Mouse (Mus musculus) gastrocnemius, postnatal 14 days (tissue): ENCODE results near the gene Krt32. TPM values are rescaled to one million over a fixed set of nuclear protein-coding genes. Genes with fewer than 3 reads are reported as not detected.

ENCODE experiments used
- DNase-seq: peaks from one replicate; pipeline ENCODE4 v3.0.0; 2021; ENCODE audit warnings: mixed read lengths
- intact Hi-C: fragments of 180-260 bp; cut with DNase I; formaldehyde crosslinking; loops from one replicate; pipeline ENCODE4 v1.15.1; 2025; ENCODE audit warnings: low total_unique reads
- long read RNA-seq, 2 experiments: library from polyadenylated mRNA; stranded (forward); transcript quantifications; one replicate each; pipeline ENCODE4 v2.0.0; 2021
- total RNA-seq, 2 experiments: library from RNA; stranded (reverse); gene quantifications; 2 replicates each; pipeline ENCODE4 v1.2.3; 2021

Krt32 gene
- not detected for total RNA-seq
- long read RNA-seq, experiment 1 = 0 reads
- long read RNA-seq, experiment 2 = 0 reads

DNA sequence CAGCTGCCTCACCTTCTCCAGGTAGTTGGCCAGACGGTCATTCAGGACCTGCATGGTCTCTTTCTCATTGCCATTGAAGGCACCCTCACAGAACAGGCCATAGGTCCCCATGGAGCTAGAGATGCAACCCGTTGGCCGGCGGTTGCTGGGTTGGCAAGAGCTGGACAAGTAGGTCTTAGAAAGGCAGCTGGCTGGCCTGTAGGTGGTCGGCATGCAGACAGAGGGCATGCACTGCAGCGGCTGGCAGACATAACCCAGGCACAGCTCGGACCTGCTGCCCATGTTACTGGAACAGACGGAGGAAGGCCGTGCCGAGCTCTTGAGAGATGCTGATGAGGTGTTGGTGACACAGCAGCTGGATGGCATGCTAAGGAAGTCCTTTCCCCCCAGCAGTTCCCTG, at the start of gene Krt32:
Krt32 (minus strand) TSS at position 366 of the 400 bp plus-strand sequence.
- intact Hi-C loops = no loop called here
- no peak for DNase-seq

DNA sequence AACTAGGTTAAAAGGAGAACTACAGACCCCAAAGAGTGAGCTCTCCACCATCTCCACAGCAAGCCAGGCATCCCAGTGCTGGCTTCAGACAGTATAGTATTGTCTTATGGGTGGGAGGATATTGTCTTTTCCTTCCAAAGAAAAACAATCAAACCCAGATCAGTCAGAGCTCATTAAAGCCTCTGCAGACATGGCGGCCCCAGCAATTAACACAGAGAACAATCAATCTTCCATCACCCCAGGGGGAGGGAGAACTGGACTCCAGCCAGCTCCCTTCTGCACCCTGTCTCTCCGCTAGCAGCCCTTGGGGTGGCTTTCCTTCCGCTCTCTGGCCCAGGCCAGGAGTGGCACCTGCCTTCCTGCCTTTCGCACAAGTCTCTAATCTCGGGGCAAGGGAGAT, 49.7 kb upstream of the Krt32 start:
- intact Hi-C loops = no loop called here
- DNase-seq = no peak

DNA sequence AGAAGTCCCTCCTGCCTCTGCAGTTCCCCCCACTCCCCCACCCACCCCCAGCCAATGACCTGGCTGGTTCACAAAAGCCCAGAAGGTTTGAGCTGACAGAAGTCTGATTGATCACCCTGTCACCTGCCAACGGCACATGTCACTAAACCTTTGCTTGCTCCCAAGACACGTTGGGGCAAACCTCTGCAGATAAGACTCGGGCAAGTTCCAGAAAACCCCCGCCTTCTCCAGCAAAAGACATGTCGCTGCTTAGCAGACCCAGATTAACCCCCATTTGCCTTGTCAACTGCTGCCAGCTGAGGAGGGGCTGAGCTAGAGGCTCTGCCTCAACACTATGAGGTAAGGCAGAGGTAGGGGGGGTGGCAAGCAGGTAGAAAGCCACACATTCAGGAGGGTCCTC, 48.5 kb upstream of the Krt32 start:
- intact Hi-C loops = no loop called here
- DNase-seq = no peak

GRCm38 (mm10) chr11:100135731-100136130, 47.7 kb upstream of the Krt32 start, which contains the start of gene Krt15:
Gene Krt15, minus strand, starts transcription at chr11:100135928.
- intact Hi-C loops = no loop called here
- DNase-seq = no peak

DNA sequence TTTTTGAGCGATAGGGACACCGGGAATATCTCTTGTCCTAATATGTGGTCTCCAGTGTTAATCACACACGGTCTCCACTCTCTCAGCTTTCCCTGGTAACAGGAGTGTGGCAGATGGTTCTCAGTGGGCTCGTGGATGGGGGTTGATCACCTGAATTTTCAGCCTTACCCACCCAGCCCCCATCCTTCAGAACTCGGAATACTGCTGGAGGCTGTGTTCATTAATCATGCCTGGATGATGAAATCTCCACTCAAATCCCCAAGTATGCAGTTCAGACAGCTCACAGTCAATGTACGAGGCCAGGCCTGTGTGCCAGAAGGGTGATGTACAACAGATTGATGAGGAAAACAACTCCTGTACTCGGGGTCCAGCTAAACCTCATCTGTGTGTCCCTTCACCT, 36.9 kb upstream of the Krt32 start:
- intact Hi-C loops = no loop called here
- DNase-seq = no peak

GRCm38 (mm10) chr11:100121466-100121865, 33.4 kb upstream of the Krt32 start, which contains the start of gene Krt13:
Gene Krt13, minus strand, starts transcription at chr11:100121566.
- no peak for DNase-seq
- intact Hi-C loops = no loop called here

DNA sequence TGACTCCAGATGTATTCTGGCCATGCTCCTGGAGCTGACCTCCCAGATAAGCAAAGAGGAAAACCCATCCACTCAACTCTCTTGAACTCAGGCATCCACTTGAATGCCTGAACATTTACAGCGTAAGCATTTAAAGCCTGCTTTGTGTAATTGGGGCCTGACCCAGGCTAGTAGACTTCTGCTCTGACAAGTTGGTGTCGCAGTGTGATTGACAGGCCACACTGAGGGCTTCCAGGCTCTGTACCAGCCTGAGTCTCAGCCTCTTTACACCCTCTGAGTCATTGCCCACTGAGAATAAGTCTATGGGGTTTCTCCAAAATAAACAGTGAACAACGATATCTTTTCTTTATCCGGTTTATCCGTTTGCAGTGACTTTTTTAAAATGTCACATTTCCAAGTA, 32.3 kb upstream of the Krt32 start:
- DNase-seq = no peak
- intact Hi-C loops = no loop called here

GRCm38 (mm10) chr11:100113742-100114029, 25.7 kb upstream of the Krt32 start:
- no peak for DNase-seq
- intact Hi-C loops = no loop called here

DNA sequence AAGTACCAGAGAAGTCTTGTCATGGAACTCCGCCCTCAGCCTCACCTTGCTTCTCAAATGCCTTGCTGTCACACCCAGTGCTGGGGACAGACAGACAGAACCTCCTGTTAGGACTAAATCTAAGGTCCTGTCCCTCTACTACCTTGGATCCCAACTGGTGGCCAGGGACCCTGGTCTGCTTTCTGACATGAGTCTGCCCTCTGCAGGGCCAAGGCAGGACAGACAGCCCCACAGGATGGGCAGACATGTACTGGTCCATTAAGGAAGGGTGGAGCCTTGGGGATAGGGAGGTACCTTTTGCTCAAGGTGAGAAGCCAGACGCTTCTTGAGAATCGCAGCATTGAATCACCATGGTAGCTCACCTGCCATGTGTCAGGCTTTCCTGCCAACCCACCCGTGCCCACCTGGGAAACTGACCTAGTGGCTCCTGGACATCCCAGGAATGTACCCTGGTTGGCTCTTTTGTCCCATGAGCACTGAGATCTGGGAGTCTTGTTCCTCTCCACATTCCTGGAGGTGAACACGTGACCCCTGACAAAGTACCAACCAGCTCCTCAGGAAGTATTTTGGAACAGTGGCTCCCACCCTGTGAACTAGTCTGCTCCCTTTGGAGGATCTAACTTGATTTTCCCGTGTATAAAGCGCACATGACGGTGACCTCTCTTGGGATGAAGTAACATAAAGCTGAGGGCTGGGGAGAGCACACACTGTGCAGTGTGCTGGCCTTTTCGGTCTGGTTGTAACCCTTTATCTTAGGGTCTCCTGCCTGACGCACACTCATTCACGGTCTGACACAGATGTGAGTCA, 25.1 kb upstream of the Krt32 start:
- no peak for DNase-seq
- intact Hi-C loops = no loop called here

DNA sequence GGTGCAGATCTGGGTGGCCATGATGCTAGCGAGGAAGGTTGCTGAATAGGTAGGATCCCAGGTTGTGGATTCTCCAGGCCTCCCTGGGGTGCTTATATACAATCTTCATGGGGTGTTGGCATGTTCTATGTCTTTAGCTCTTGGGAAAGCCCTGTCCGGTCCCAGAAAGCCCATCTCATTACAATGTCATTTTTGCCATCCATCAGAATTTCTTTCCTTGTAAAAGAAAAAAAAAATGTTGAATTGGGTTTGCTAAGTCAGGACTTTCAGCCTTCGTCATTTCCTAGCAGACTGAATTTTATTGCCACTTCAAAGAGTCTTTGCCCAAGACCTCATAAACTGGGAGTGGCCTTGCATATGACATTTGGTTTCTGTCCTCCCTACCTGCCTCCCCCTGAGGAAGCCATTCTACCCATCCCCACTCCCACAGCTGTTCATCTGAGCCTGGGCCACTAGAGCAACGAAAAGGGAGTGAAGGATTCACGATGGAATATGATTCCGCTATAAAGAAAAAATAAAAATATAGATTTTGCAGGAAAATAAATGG, 17.6 kb upstream of the Krt32 start, which contains the start of gene Krt36:
Krt36 (minus strand) TSS at position 51 of the 547 bp plus-strand sequence.
- no peak for DNase-seq
- intact Hi-C loops = no loop called here

DNA sequence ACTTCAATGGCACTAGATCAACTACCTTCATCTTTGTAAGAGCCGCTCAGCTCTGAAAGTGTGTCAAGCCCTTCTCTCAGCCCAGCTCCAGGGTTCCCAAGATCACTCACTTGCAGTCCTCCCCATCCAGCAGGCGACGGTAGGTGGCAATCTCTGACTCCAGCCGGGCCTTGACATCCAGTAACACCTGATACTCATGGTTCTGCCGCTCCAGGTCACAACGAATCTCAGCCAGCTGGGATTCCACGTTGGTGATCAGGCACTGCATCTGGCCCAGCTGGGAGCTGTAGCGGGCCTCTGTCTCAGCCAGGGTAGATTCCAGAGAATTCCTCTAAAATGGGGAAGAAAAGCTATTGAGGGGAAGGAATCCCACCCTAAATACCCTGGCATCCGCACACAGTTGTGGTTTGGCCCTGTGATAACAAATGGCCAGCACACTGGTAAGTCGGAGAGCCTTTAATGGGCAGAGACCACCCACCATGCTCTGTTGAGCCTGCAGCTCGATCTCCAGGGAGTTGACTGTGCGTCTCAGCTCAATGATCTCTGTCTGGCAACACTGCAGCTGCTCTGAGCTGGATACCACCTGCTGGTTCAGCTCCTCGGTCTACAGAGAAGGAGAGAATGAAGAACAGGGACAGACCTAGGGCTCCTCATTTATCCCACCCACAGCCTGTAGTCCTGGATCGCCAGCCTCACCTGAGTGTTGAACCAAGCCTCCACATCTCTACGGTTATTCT, 14.8 kb upstream of the Krt32 start:
- intact Hi-C loops = no loop called here
- no peak for DNase-seq

DNA sequence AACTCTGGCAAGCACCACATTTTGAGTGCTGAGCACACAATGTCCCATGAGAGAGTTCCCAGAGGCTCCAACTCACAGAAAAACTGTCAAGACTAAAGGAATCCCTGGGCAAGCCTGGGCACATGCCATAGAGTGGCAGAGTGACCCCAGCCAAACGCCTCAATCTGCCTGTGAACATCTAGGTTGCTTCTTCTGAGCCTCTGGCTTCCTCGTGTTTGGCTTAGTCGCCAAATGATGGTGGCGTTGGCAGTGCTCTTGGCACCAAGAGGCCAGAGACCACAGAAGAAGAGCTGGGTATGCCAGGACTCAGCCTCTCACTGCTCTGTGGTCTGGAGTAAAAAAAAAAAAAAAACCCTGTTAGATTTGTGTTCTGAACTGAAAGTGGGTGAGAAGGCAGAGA, 12.4 kb upstream of the Krt32 start:
- no peak for DNase-seq
- intact Hi-C loops = no loop called here

- intact Hi-C loops = no loop called here
- DNase-seq = no peak
Measured at GRCm38 (mm10) chr11:100097819-100098218, 9.8 kb upstream of the Krt32 start.

GRCm38 (mm10) chr11:100096141-100096540, 8.1 kb upstream of the Krt32 start, which contains the start of gene Krt35:
Gene Krt35, minus strand, starts transcription at chr11:100096241.
- DNase-seq = no peak
- intact Hi-C loops = no loop called here

GRCm38 (mm10) chr11:100088378-100089025, 476 bp upstream of the Krt32 start:
- intact Hi-C loops = no loop called here
- DNase-seq = no peak

DNA sequence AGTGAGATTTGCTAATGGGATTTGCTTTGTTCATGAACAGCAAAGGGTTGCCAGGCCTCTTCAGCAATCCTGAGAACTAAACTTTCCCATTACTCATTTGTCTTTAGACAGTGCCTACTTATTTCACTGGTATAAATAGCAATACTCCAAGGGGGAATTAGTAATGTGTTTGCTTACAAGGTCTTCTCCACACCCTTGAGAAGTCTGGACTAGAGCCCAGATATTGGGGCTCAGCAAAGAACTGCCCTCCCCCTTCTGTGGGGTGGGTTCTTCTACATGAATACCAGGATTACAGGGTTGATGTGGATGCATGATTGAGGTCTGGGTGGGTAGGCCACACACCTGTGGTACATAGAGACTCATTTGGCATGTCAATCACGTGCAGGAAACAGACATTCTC, 14.2 kb downstream of the Krt32 start:
- no peak for DNase-seq
- intact Hi-C loops = no loop called here

DNA sequence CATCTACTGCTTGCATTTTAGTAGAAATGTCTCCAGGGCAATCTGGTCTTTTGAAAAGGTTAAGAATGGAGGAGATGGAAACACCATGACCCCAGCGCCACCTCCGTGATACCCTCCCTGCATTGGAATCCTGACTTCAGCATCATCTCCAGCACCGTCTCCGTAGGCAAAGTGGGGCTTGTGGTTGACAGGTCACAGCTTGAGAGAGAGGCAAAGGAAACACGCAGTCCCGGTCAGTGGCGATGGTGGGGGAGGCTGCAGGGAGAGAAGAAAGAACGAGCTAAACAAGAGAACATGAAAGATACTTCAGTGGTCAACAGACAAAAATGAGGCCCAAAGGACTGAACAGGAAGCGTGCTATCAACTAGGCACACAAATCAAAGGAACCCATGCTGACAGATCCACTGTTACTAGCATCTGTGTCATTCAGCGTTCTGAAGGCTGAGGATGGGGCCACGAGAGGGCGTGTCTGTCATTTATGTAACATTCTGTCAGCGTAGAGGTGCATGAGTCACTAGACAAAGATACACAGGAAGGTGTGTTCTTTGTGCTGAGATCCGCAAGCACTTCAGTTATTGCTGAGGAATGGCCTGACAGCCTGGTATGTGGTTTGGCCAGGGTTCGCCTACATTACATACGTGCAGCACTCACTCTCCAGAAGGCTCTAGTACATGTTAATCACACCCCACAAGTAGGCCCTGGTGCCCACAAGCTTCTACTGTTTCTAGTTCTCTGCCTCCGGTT, 20.6 kb downstream of the Krt32 start:
- no peak for DNase-seq
- intact Hi-C loops = no loop called here

DNA sequence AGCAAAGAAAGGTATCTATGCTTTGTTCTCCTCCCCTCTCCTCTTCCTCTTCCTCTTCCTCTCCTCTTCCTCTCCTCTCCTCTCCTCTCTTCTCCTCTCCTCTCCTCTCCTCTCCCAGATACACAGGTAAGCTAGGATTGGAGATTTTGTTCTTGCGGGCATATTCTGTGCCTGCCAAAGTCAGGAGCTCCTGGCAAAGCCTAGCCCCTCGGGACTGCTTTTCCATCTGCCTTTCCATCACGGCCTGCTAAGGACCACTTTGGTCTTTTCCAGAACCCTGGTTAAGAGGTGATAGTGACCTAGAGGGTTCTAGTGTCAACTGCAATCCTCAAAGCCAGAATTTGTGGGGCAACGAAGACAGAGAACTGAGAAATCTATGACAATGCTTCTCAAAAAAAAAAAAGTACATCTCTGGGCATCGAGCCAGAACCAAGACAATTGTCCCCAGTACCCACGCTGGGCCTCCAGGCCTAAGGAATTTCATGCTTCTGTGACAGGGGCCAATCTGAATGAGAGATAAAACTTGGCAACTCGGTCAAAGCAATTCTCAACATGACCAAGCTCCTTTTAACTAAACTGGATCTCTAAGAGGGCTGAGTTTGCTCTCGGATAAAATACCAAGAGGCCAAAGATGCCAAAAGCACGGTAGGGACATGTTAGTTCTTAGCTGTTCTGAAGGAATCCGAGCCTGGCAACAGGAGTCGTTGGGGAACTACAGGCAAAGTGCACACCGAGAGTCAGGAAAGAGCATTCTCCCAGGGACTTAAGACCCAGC, 21.6 kb downstream of the Krt32 start:
- intact Hi-C loops = no loop called here
- no peak for DNase-seq

GRCm38 (mm10) chr11:100058875-100059274, 29.2 kb downstream of the Krt32 start:
- intact Hi-C loops = no loop called here
- DNase-seq = no peak
